Mouse (Mus musculus): Measurements from ENCODE around the gene Ralgps2.
A peak's percentile ranks its signal among the peaks of the same experiment; 100 is the strongest.

Gene Ralgps2

DNA sequence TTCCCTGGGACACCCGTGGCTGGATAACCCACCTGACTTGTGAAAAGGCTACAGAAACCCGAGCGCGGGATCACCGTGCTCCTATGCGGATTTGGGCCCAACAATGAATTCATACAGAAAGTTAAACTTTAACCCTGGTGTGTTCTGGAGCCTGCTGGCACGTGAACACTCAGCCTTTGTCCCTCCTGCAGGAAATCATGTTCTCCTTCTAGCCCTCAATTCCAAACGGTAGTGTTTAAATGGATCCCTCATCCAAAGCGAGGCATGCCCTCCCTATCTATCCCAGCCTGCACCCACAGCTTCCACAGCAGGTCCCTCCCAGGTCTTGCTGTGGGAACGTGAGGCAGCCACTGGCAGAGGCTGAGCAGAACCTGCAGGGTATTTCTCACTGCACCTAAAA lies 131.1 kb downstream of the Ralgps2 start:
- DNase-seq, result no peak

DNA sequence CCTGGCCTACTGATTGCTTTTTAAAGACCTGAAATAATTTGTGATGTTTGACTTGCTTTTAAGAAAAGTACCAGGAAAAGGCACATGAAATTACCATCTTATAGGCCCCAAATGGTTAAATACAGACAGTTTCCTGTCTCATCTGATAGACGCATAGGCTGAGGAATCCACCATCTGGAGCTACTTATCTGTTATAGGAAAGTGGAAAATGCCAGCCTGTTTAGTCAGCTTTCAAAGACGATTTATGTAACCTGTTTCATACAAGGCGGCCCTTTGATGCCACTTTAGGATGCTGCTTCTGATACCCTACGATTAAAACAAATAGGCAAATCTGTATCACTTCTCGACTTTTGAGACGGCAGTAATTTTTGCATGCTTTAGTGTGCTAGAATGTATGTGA lies 138.2 kb downstream of the Ralgps2 start:
- DNase-seq, result no peak

DNA sequence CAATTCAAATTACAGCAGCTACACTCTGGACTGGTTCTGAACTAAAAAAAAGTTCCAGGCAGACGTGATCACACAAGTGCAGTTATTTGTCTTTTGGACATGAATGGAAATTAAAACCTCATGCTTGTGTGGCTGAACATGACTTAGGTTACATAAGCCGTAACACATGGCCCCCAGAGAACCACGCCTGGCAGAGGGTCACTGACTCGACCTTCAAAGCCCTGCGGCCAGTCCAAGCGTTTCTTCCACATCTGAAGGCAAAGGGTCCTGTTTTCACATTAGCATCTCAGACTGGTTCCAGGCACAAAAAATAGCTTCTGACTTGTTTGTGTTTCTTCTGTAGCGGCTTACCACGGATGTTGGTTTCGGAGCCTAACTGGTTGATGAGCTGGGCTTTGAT lies 143.2 kb downstream of the Ralgps2 start:
- DNase-seq, result no peak

DNA sequence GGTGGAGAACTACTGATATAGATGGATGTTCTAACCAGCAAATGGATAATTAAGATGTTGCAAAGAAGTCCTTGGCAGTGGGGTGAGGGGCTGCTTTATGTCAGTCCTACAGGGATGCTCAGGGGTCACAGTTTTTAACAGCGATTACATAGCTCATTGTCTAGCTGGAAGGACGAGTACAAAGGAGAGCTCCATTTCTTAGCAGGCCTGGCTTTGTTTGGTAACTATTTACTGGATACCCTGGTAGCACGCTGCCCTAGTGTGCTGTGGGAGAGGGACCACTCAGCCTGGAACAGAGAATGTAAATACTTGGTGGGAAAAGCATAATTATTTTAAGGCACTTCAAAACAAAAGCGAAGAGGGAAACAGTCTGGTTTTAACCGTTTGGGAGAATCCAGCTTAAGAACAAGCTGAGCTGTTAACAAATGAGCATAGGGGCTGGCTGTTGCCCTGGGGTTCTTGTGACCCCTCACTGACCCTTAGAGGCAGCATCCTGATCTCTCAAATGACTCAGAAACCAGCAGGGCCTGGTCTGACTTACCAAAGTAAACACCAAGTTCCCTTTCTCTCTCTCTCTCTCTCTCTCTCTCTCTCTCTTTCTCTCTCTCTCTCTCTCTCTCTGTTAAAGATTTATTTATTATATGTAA lies 149.5 kb downstream of the Ralgps2 start:
- no peak for DNase-seq

DNA sequence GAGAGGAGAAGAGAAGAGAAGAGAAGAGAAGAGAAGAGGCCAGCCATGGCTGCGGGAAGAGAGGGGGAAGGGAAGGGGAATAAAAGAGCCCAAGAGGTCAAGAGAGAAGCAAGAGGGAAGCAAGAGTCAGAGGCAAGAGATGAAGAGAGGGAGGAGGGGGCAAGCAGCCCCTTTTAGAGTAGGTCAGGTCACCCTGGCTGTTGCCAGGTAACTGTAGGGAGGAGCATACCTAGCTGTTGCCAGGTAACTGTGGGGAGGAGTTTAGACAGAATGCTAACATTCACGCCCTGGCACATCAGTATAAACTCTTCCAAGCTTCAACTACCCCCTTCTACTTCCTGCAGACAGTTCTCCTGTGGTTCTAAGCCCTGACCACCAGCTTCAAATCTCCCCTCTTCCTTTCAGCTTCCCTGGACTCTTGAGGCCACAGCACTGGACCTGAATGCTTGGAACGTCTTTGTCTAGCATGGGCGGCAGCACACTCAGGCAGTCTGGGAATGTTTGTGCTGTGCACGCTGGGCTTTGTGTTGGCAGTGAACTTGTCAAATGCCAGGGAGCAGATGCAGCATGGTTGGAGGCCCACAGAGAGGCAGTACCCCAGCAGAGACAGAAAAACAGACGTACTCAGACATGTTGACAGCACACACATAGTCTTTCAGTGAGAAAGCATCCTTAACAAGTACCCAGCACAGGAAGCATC lies 152.1 kb downstream of the Ralgps2 start:
- DNase-seq, result no peak

DNA sequence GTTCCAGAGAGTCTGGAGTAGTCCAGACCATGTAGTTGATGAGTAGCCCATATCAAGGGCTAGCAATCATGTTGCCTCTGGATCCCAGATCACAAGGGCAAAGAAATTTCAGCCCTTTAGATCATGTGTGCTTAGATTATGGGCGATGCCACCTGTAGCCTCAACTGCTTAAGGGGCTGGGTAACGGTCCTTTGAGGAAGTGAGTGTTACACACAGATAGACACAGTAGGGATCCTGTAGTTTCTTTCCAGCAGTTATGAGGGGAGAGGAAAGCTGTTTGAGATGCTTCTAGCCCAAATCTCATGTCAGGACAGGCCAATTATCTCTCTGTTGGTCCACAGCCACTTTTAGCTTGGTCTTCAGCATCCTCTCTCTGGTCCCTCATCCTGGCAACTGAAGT lies 153.4 kb downstream of the Ralgps2 start:
- no peak for DNase-seq

DNA sequence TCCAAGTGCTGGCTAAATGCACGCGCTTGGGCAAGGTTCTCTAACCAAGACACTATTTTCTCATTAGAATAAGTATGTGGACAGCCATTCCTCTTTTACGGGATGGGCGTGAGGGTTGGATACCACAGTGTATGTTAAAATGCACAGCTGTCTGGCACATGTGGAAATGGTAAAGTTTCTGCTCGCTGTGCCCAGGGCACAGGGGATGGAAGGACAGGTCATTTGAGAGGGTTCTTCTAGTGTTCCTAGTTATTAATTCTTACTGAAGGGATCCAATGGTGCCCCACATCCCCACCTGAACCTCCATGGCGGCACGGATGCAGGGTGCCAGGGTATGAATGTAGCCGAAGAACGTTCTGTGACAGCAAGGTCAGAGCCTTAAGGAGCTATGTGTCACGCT lies 154.5 kb downstream of the Ralgps2 start:
- no peak for DNase-seq

DNA sequence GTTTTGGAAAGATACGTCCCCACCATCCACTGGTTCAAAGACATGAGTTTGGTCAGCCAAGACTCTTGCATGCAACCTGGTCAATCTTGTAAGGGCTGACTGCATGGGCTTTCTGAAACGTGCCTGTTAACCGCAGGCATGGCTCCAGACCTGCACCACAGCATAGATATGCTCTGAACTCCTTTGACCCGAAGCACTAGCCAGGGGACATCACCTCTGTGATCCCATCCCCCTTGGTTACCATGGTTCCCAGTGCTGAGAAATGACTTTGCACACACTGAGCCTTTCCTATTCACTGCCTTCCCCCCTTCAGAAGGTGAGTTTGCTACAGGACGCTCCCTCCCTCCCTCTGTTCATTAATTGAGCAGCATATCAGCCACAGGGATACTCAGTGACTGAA lies 155.3 kb downstream of the Ralgps2 start:
- no peak for DNase-seq

DNA sequence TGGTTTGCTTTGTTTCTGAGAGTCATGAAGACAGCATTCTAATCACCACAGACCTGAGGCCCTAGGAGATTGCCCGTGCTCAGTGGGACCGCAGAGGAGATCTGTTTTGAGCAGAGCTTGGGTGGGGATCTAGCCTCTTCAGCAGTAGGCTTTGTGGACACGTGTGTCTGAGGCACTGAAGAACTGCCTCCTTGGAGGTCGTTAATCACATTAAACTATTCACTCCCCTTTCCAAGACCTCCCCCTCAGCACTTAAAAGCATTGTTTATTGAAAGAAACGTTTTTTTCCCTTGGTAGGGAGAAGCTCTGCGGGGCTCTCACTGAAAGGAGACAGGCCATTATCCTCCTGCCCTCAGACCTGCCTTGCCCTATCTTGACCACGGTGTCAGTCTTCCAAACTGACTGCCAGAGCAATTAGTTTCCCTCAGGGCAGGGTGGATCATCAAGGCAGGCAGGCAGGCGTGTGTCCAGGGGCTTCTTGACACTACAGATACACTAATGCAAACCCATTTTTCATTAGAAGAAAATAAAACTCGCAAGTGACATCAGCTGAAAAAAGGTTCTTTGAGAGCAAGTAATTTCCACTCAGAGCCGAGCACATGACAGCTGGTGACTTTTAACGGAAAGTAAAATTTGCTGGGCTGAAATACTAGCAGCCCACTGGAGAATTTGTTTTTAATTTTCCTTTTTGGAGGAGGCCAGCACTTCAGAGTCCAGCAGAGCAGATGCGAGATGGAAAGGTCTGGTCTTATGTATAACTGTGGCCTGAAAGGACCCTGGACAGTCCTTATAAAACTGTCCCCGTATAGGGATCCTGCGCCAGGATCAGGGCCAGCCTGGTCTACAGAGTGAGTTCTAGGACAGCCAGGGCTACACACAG lies 157.2 kb downstream of the Ralgps2 start:
- DNase-seq, result no peak

DNA sequence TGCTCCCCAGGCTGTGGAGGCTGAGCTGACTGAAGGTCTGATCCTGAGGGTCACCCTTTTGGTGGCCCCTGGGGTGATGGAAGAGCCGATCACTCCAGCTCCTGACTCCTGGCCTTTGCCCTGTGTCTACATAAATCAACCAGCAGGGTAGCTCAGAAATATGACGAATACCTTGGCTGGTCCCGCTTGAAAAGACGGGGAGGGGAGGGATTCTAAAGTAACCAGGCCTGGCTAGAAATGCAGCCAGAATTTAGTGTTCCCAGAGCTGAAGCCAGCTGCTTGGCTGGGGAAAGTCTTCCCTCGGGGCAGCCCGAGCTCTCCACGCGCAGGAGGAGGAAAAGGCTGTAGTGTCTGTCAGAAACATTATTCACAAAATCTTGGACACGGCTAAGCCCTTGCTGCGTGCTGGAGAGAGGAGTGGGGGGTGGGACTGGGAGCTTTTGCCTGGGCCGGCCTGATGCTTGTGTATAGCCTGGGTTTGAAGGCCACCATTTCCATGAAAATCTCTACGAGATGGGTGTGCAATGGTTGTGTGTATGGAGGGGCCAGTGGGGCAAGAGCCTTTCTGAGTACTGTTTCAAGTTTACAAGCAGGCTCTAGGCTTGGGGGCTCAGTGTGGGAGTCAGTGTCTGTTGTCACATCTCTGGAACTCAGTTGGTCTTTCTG lies 158.2 kb downstream of the Ralgps2 start:
- peak in 1 of 2 experiments; percentile 9 for DNase-seq

DNA sequence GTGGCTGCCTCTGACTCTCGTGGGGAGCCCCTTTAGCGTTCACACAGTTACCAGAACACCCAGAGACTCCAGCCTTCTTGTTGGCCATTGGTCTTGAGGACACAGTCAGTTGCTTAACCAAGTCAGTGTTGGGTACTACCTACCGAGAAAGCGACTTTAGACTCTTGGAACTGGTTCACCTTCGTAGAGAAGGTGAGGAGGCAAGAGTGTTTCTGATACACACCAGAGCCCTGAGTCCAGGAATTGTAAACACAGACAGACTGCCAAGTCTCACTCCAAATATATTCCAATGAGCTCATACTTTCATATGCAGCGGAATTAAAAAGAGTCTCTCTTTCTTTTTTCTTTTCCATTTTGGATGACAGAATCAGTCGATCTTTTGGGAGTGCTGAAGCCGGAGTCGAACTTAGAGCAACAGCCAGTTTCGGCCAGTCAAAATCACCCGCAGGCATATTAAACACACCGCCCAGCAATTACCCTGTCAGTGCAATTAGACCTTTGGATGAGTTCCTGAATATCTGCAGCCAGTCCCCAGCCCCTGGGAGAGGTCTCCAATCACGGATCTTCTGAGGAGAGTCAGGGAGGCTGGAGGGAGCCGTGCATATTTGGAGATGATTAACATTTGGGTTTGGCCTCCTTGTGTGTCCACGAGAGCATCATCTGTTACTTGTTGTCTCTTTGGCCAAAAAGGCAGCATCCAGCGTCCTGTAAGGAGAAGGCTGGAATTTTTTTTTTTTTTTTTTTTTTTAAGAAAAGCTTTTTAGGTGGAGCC lies 159.0 kb downstream of the Ralgps2 start:
- no peak for DNase-seq

DNA sequence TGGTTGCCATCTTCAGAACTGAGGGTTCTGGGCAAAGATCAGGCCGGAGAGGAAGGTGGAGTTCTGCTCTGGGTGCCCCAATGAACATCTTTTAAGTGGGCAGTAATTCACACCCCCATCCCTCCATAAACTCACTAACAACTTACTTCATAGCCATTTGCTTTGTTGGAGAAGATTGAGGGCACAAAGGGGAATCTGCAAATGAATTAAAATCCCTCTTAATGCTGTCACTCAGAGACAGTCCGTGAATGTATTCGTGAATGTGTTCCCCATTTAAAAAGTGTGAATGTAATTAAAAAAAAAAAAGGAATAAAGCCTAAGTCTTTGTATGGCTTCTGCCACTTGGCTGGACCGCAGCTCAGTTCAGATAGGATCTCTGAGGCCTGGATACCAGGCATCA lies 159.8 kb downstream of the Ralgps2 start:
- no peak for DNase-seq

DNA sequence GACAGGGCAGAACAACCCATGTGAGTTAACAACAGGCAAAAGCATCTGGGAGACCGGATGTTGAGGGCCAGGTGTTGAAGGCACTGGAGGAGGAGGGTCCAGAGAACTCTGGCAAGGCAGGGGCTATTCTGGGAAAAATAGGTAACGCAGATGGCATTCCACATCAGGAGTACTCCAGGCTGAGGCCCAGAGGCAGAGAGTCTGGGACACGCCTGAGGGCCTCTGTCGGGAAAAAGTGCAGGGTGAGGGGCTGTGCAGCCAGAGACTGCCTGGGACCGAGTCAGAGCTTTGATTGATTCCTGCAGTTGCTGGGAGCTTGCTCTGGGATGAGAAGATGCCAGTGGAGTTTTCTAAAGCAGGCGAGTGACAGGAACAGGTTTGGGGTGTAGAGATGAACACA lies 160.4 kb downstream of the Ralgps2 start:
- DNase-seq, result no peak

DNA sequence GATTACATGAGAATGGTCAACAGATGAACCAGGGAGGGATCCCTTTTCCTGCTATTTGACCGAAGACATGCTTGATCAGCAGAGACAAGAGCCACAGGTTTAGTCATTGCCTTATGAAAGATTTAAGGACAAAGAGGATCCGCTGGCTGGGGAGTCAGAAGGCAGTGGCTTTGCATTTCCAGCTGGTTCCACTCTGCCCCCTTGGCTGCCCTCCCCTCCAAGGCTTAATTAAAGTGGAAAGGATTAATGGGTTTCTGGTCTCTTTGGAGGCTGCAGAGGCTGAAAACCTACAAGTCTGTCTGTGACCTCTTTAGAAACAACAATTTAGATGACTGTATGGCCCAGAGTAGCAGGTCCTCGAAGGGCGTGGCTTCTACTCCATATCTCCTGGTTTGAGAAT lies 161.5 kb downstream of the Ralgps2 start:
- DNase-seq, result no peak

DNA sequence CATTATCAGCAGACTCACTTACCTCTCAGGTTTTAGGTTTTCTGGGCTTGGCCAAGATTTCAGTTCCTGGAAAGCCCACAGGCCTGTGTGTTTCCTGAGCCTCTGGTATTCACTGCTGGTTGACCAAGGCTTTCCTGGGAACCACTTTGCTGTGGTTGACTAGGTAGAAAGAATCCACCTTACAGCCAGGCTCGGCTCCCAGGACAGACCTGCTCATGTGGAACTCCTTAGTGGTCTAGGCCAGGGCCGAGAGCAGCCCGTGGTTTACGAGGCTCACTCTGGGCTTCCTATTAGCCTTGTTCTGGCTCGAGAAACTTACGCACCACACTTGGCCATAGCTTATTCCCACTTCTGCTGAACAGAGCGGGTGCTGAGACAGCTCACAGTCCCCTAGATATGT lies 163.4 kb downstream of the Ralgps2 start:
- no peak for DNase-seq

DNA sequence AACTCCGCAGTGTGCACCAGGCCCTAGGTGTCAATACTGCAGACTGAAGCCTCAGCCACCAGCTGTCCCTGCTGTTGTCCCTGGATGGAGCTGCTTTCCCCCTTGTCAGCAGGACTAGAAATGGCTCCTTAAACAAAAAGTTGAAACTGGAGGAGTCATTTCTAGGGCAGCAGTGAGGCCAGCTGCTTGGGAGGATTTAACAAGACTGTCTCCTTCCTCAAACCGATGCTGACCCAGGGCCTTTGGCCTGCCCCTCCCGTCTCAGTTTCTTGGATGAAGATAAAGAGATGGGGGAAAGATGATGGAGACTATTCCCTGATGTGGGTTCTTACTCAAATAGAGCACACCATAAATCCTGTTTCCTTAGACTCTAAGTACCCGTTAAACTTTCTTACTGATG lies 164.2 kb downstream of the Ralgps2 start:
- DNase-seq, result no peak

DNA sequence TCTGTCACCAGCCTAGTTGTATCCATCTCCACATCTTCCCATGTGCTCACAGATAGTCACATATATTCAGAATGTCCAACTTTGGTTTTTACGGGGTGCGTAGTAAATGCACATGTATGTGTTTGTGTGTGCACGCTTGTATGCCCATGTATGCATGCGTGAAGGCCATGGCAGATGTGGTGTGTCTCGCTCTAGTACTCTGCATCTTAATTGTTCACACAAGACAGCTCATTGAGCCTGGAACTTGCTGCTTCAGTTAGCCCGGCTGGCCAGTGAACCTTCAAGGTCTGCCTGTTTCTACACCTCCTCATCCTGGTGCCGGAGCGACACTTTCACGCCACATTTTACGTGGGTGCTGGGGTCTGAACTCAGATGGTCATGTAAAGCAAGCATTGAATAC lies 168.6 kb downstream of the Ralgps2 start:
- no peak for DNase-seq

DNA sequence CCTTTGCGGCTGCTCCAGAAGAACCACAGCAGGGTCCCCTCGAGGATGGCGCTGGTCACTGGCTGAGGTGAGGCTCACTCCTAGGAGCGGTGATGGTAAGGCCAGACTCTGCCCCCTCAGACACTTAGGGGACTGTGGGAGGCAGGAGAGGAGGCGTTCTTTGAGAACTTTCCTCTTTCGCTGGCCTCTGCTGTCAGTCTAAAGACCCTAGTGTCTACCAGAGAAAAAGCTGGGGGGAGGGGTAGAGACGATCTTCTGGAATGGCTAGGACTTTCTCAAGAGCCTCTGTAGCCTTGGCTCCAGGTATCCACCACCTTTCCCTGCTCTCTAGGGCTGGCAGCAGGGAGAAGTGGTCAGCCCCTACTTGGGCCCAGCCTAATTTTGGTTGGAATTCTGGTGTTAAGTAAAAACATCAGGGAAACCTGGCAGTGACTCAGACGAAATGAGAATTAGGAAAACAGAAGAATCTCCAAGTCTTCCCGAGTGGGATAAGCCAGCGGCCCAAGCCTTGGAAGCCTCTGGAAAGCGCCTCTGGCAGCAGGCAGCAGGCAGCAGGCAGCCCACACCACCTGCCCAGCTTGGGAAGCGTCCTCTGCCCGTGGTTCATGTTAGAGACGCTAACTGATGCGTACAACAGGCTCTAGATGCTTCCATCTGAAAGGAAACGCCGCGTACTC lies 169.7 kb downstream of the Ralgps2 start:
- DNase-seq, result no peak

DNA sequence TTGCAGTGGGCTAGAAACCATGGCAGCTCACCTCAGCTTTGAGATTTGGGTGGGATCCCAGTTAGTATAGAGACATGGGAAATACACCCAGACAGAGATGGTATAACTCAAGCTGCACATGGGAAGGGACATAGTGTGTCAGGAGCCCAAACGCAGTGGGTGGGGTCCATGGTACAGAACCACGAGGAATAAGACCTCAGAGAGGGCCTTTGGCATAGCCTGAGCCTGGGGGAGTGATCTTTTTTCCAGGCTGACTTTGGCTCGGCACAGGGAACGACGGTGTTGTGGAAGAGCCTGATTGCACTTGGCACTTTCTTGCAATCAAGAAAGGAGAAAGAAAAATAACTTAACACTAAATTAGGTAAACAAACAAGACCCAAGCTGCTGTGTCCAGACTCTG lies 170.3 kb downstream of the Ralgps2 start:
- DNase-seq, result no peak

DNA sequence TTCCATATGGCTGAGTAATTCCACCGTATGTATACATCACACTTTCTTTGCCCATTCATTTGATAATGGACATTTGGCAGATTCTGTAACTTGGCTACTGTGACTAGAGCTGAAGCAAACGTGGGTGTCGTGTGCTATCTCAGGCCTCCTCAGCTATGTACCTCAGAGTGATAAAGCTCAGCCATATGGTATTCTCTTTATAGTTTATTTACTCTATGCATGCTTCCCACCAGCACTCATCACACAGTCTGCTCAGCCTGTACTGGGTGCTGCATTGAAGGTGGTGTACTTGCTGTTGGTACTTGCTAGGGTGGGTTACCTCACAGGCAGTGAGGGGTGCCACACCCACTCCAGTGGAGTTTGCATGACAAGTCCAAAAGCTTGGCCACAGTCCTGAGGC lies 174.1 kb downstream of the Ralgps2 start:
- no peak for DNase-seq

DNA sequence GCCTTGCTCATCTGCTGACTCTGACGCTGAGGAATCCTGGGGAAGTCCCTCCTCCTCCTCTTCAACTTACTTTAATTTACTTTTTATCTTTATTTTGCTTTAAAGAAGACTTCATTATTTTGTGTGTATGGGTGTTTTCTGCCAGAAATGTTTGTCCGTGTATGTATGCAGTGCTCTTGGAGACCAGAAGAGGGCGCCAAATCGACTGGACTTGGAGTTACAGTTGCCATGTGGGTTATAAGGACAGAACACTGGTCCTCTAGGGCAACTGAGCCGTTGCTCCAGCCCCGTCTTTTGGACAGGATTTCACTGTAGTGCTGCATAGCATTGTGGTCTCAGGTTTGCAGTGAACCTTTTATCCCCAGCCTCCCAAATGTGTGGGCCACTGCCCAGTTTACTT lies 174.8 kb downstream of the Ralgps2 start:
- DNase-seq, result no peak

DNA sequence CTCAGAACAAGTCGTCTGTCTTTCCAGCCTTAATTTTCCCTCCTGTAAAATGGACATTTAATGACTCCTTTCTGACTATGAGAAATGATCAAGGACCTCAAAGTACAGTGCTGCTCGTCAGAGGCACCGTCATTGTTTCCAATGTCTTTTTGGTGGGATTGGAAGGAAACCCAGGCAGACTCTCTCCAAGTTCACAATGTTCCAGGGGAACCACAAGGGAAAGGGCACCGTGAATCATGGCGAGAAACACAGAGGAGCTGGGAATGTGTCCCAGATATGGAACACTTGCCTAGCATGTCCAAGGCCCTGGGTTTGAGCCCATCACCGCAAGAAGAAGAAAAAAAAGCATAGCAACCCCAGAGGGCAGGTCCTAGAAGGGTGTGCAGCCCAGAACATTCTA lies 176.1 kb downstream of the Ralgps2 start:
- DNase-seq, result no peak
